Mouse (Mus musculus): Measurements from ENCODE around the gene Papss2.

DNA sequence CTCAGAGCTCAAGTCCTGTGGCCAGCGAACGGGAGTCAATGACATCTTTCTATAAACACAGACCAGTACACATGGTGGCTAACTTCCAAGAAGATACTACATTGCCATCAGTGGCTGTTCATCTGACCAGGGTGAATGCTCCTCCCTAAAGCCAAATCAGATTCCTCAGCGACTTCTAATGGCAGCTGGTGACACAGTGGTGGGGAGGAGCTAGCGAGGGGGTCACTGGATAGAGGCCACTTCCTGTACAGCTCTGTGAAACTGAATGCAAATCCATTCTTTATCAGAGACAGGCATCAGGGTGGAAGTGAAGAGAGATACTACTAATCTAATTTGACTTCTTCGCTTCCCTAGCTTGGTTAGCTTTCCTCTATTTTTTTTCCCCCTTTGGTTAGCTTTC lies 57.5 kb downstream of the Papss2 start:
- no peak for TF ChIP-seq CTCF (IDR thresholded peaks at IDR 0.05; ENCODE audit: low read depth)
- no peak for TF ChIP-seq EP300 (IDR thresholded peaks at IDR 0.05; ENCODE audit: low read depth)
